In the genomic region with DNA sequence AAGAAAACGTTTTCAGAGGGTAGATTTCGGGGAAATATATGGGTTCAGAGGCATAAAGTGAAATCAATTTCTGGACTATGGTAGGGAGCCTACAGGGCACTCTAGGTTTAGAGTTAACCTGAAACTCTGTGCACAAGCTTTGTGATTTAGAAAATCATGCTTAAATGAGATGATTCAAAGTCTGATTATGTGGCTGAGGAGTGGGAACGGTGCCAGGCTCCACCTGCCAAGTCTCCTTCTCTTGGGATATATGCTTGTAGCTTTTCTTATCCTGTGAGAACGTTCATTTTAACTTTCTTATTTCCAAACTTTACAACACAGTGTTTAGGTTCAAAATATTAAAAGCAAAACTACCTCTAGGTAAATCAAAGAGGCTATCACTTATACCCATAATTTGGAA, we compare ENCODE assay signal across 11 mouse cellular contexts. TPM values are rescaled to one million over a fixed set of nuclear protein-coding genes. Genes with fewer than 3 reads are reported as not detected.
A peak's percentile ranks its signal among the peaks of the same experiment; 100 is the strongest.
DNase-seq lines count a peak whose midpoint lies in the region; ATAC-seq and TF ChIP-seq lines count a peak whose summit lies in the region.
"Had no signal": no experiment of that assay in that cellular context is flagged by ENCODE, and none has a peak within 500 bp of the region (broad histone marks: within the 10 kb centered on the region; RNA-seq: fewer than 3 reads in every experiment).

No protein-coding gene starts in this region.

- H3K36me3 ChIP-seq in heart, adult 2 months (ENCODE audit: control insufficient read depth, insufficient read depth, low read length), result peaks cover 15% of the 10 kb centered on the region
- peaks cover 0 to 8% of the 10 kb centered on the region in 2 experiments for H3K36me3 ChIP-seq in CH12.LX (replicated peaks in 1 of 2; ENCODE audit: control insufficient read depth in 1 of 2, insufficient read depth in 1 of 2, low read length in 1 of 2)
- no peaks in the 10 kb centered on the region for H3K36me3 ChIP-seq in midbrain, embryonic 11.5 days (ENCODE audit: control insufficient read depth, insufficient read depth, low read length)
- no peaks in the 10 kb centered on the region for H3K36me3 ChIP-seq in stomach, postnatal 0 days (ENCODE audit: control insufficient read depth, insufficient read depth, low read length)
- H3K36me3 ChIP-seq: stomach, embryonic 15.5 days had no signal

- dilution Hi-C loops in CH12.LX (cut with MboI; ENCODE audit: extremely low pct_ligation_motif_present, extremely low pct_unique_long_range_greater_than_20kb, low sequenced_read_pairs), result no loop called here

- peaks cover 14% of the 10 kb centered on the region for H3K79me2 ChIP-seq in heart, adult 2 months (replicated peaks; ENCODE audit: control insufficient read depth, insufficient read depth, low read length)
- H3K79me2 ChIP-seq in CH12.LX (replicated peaks; ENCODE audit: control insufficient read depth, extremely low read depth, insufficient read depth, poor library complexity, severe bottlenecking), result peaks cover 33% of the 10 kb centered on the region

- in situ Hi-C loops in CH12.LX (cut with MboI; ENCODE audit: low pct_ligation_motif_present, low pct_unique_long_range_greater_than_20kb, low sequenced_read_pairs), result loop anchor here (25.0 kb wide), 1 partner anchor 462 kb away; no protein-coding TSS in a partner anchor

- intact Hi-C loops in heart, adult 2 months (cut with DNase I), result loop anchor here (5.0 kb wide), 1 partner anchor 38 kb away; no protein-coding TSS in a partner anchor

- no peak for TF ChIP-seq CTCF in heart, adult 2 months (IDR thresholded peaks at IDR 0.05)
- no peak for TF ChIP-seq CTCF in CH12.LX (conservative IDR thresholded peaks at IDR 0.05 in 1 of 2, IDR thresholded peaks at IDR 0.05 in 1 of 2; ENCODE audit: low read depth in 2 of 2, low read length in 2 of 2)
- TF ChIP-seq CTCF in stomach, postnatal 0 days (IDR thresholded peaks at IDR 0.05; ENCODE audit: low read depth), result no peak

- H3K4me1 ChIP-seq in heart, adult 2 months (ENCODE audit: control insufficient read depth, insufficient read depth, low read length), result peaks cover 4% of the 10 kb centered on the region
- peaks cover 11 to 42% of the 10 kb centered on the region in 2 experiments; a peak in 3 of 4 replicates for H3K4me1 ChIP-seq in CH12.LX (ENCODE audit: control insufficient read depth in 1 of 2, insufficient read depth in 2 of 2)
- H3K4me1 ChIP-seq in midbrain, embryonic 11.5 days (ENCODE audit: control insufficient read depth, insufficient read depth, low read length), result peaks cover 4% of the 10 kb centered on the region; the same call in 1 of the 2 replicates
- H3K4me1 ChIP-seq in stomach, postnatal 0 days (replicated peaks; ENCODE audit: control insufficient read depth, insufficient read depth), result peaks cover 2% of the 10 kb centered on the region; the same call in 1 of the 2 replicates

- no peak for ATAC-seq in midbrain, embryonic 11.5 days (ENCODE audit: low FRiP score)
- ATAC-seq in stomach, postnatal 0 days (ENCODE audit: low FRiP score, low TSS enrichment), result no peak
- ATAC-seq: forebrain, embryonic 13.5 days had no signal

- no peak overlapping the region; the same call in 1 of the 2 replicates for H3K27ac ChIP-seq in heart, adult 2 months
- H3K27ac ChIP-seq in CH12.LX (ENCODE audit: insufficient read depth, low read depth), result no peak overlapping the region
- H3K27ac ChIP-seq in midbrain, embryonic 11.5 days (ENCODE audit: low read depth, low read length), result no peak overlapping the region
- no peak overlapping the region for H3K27ac ChIP-seq in stomach, postnatal 0 days (replicated peaks)
- H3K27ac ChIP-seq: forebrain, embryonic 13.5 days; left cerebral cortex, adult 2 months; stomach, embryonic 15.5 days had no signal

- H3K9me3 ChIP-seq in CH12.LX (replicated peaks; ENCODE audit: low read length), result peaks cover 8% of the 10 kb centered on the region
- no peaks in the 10 kb centered on the region for H3K9me3 ChIP-seq in midbrain, embryonic 11.5 days (ENCODE audit: control insufficient read depth, low read length)
- H3K9me3 ChIP-seq in stomach, postnatal 0 days (ENCODE audit: control insufficient read depth, low read length), result no peaks in the 10 kb centered on the region
- H3K9me3 ChIP-seq: megakaryocyte, embryonic 14.5 days; stomach, embryonic 15.5 days had no signal

- TF ChIP-seq RAD21 in CH12.LX (IDR thresholded peaks at IDR 0.05; ENCODE audit: low read depth, low read length), result no peak

- DNase-seq in heart, postnatal 4 days, result peak; percentile 42
- no peak for DNase-seq in heart, adult 2 months
- no peak for DNase-seq in CH12.LX (ENCODE audit: extremely low read depth)
- peak; percentile 37 to 66 for DNase-seq in adrenal gland, postnatal 36 days
- peak; percentile 57 for DNase-seq in kidney, adult 9 months
- no peak for DNase-seq in midbrain, embryonic 11.5 days (ENCODE audit: low spot score, missing footprints)
- no peak for DNase-seq in stomach, postnatal 0 days (ENCODE audit: low spot score)

- no peak for TF ChIP-seq POLR2A in heart, adult 2 months (IDR thresholded peaks at IDR 0.05; ENCODE audit: insufficient read depth, low read depth, low read length)
- TF ChIP-seq POLR2A in CH12.LX (IDR thresholded peaks at IDR 0.05; ENCODE audit: low read depth, low read length), result no peak

- H3K4me2 ChIP-seq in CH12.LX (ENCODE audit: insufficient read depth, low read depth, poor library complexity, severe bottlenecking), result peak overlapping the region; percentile 75
- H3K4me2 ChIP-seq in midbrain, embryonic 11.5 days, result no peak overlapping the region
- no peak overlapping the region for H3K4me2 ChIP-seq in stomach, postnatal 0 days (replicated peaks; ENCODE audit: low read depth)

- no peak overlapping the region for H3K4me3 ChIP-seq in heart, adult 2 months
- peak overlapping the region in 1 of 3 experiments; percentile 85 for H3K4me3 ChIP-seq in CH12.LX (replicated peaks in 1 of 3; ENCODE audit: low read depth in 2 of 3, low read length in 2 of 3, poor library complexity in 1 of 3)
- H3K4me3 ChIP-seq in midbrain, embryonic 11.5 days (ENCODE audit: low read depth, low read length), result no peak overlapping the region
- H3K4me3 ChIP-seq in stomach, postnatal 0 days (ENCODE audit: low read depth, low read length), result no peak overlapping the region
- H3K4me3 ChIP-seq: forebrain, embryonic 13.5 days; left cerebral cortex, adult 2 months; stomach, embryonic 15.5 days had no signal

- no peaks in the 10 kb centered on the region for H3K27me3 ChIP-seq in heart, adult 2 months (ENCODE audit: control insufficient read depth, insufficient read depth, low read length)
- H3K27me3 ChIP-seq in CH12.LX (replicated peaks), result no peaks in the 10 kb centered on the region
- no peaks in the 10 kb centered on the region for H3K27me3 ChIP-seq in midbrain, embryonic 11.5 days (ENCODE audit: control insufficient read depth, insufficient read depth, low read length)
- H3K27me3 ChIP-seq in stomach, postnatal 0 days (ENCODE audit: control insufficient read depth, insufficient read depth, low read length), result no peaks in the 10 kb centered on the region
- H3K27me3 ChIP-seq: forebrain, embryonic 13.5 days; megakaryocyte, embryonic 14.5 days; stomach, embryonic 15.5 days had no signal

- 46% methylated on average over 4 of the region's 4 CpGs for WGBS in heart, adult 2 months
- WGBS in midbrain, embryonic 11.5 days, result 82% methylated on average over 4 of the region's 4 CpGs
- 53% methylated on average over 4 of the region's 4 CpGs for WGBS in stomach, postnatal 0 days

- TF ChIP-seq EP300 in heart, adult 2 months (IDR thresholded peaks at IDR 0.05; ENCODE audit: insufficient read depth, low read depth, low read length), result no peak
- 0 out of 2 replicates have a peak, but pooled peaks have one; percentile 12 for TF ChIP-seq EP300 in CH12.LX (IDR thresholded peaks at IDR 0.05; ENCODE audit: low read length)
- TF ChIP-seq EP300 in stomach, postnatal 0 days (optimal IDR thresholded peaks at IDR 0.05), result no peak

- no peak overlapping the region for H3K9ac ChIP-seq in heart, adult 2 months (ENCODE audit: low read depth, low read length)
- H3K9ac ChIP-seq in CH12.LX (ENCODE audit: insufficient read depth, low read depth), result peak overlapping the region; percentile 48; the same call in 1 of the 2 replicates
- H3K9ac ChIP-seq in midbrain, embryonic 11.5 days (ENCODE audit: low read length), result no peak overlapping the region
- H3K9ac ChIP-seq in stomach, postnatal 0 days (ENCODE audit: low read length), result no peak overlapping the region
- H3K9ac ChIP-seq: forebrain, embryonic 13.5 days; stomach, embryonic 15.5 days had no signal

TF ChIP-seq in CH12.LX, 34 proteins besides CTCF, POLR2A, EP300 and RAD21:
- no peak for TF ChIP-seq SMC3 (IDR thresholded peaks at IDR 0.05; ENCODE audit: low read depth, low read length)
- TF ChIP-seq CHD1 (IDR thresholded peaks at IDR 0.05; ENCODE audit: low read depth, low read length), result 0 out of 2 replicates have a peak, but pooled peaks have one; percentile 8

RNA-seq across cellular contexts. Expression of gene Ric1, which starts 2.5 kb away (rescaled TPM):
- total RNA-seq in heart, postnatal 4 days (2021), result 10 to 100 TPM; 25.5 to 28.0 TPM
- 10 to 100 TPM; 16.9 to 20.6 TPM for total RNA-seq in heart, adult 2 months (2021)
- 9.2 and 15.0 TPM in 2 replicates for polyA plus RNA-seq in heart, adult 2 months (2012; rRNA removed)
- 17.4 and 17.9 TPM in 2 replicates for total RNA-seq in CH12.LX (2012; rRNA removed)
- 11.2 and 13.7 TPM in 2 replicates for total RNA-seq in CH12.LX (2014; rRNA removed)
- 16.3 and 18.4 TPM in 2 replicates for polyA plus RNA-seq in CH12.LX (2012; ENCODE audit: insufficient read length, low read depth)
- total RNA-seq in adrenal gland, postnatal 36 days (2021), result 10 to 100 TPM; 32.5 to 33.9 TPM
- 10.8 and 11.8 TPM in 2 replicates for polyA plus RNA-seq in midbrain, embryonic 11.5 days (2014; fragmentation: Nextera tagmentation; extraction: Ambion mirVana)
- 7.4 and 7.6 TPM in 2 replicates for polyA plus RNA-seq in stomach, postnatal 0 days (2015; fragmentation: Nextera tagmentation; extraction: Ambion mirVana)

Comparison
In these comparisons a context has a peak if more than half of its experiments do, and no peak if none do; other contexts are left out.
1. DNase-seq: peak in heart, postnatal 4 days (single experiment), adrenal gland, postnatal 36 days (2 of 2) and kidney, adult 9 months (single experiment); none in heart, adult 2 months (0 of 2), CH12.LX (single experiment), midbrain, embryonic 11.5 days (single experiment) and stomach, postnatal 0 days (single experiment).